Mouse (Mus musculus) cerebellum, postnatal 14 days (tissue): ENCODE data around the gene Mgll.

Experiments
- DNase-seq, 2 experiments: peaks; one replicate each; pipeline ENCODE4 v3.0.0; 2021; ENCODE audit warnings: mixed read lengths in 2 of 2

Gene Mgll

GRCm38 (mm10) chr6:88746271-88746670 lies 22.1 kb downstream of the Mgll start:
- no peak for DNase-seq

- DNase-seq: no peak
Measured at GRCm38 (mm10) chr6:88747296-88748040, 23.3 kb downstream of the Mgll start.

- DNase-seq: no peak
Measured at GRCm38 (mm10) chr6:88750884-88751283, 26.7 kb downstream of the Mgll start.

GRCm38 (mm10) chr6:88752711-88753219 lies 28.6 kb downstream of the Mgll start:
- DNase-seq: peak; percentile 63 to 68

- no peak for DNase-seq
Measured at GRCm38 (mm10) chr6:88753578-88753977, 29.4 kb downstream of the Mgll start.

GRCm38 (mm10) chr6:88756992-88757391 lies 32.8 kb downstream of the Mgll start:
- no peak for DNase-seq

GRCm38 (mm10) chr6:88758074-88758473 lies 33.9 kb downstream of the Mgll start:
- DNase-seq: no peak

GRCm38 (mm10) chr6:88758568-88759522 lies 34.6 kb downstream of the Mgll start:
- DNase-seq: peak in 1 of 2 experiments; percentile 40

- peak; percentile 98 to 99 for DNase-seq
Measured at GRCm38 (mm10) chr6:88759793-88760453, 35.7 kb downstream of the Mgll start.

GRCm38 (mm10) chr6:88760935-88761635 lies 36.9 kb downstream of the Mgll start:
- DNase-seq: peak; percentile 56

- peak in 1 of 2 experiments; percentile 47 for DNase-seq
Measured at GRCm38 (mm10) chr6:88761684-88762439, 37.6 kb downstream of the Mgll start.

GRCm38 (mm10) chr6:88762440-88763196 lies 38.4 kb downstream of the Mgll start:
- DNase-seq: no peak

GRCm38 (mm10) chr6:88763518-88764077 lies 39.4 kb downstream of the Mgll start:
- DNase-seq: no peak

- DNase-seq: no peak
Measured at GRCm38 (mm10) chr6:88764281-88764680, 40.1 kb downstream of the Mgll start.

GRCm38 (mm10) chr6:88767740-88768139 lies 43.5 kb downstream of the Mgll start:
- no peak for DNase-seq

- peak in 1 of 2 experiments; percentile 43 for DNase-seq
Measured at GRCm38 (mm10) chr6:88769723-88770122, 45.5 kb downstream of the Mgll start.

GRCm38 (mm10) chr6:88770300-88770904 lies 46.2 kb downstream of the Mgll start:
- no peak for DNase-seq

GRCm38 (mm10) chr6:88770981-88771380 lies 46.8 kb downstream of the Mgll start:
- DNase-seq: no peak

- DNase-seq: no peak
Measured at GRCm38 (mm10) chr6:88772041-88772440, 47.8 kb downstream of the Mgll start.

- no peak for DNase-seq
Measured at GRCm38 (mm10) chr6:88774055-88774454, 49.8 kb downstream of the Mgll start.
